ENCODE assay signal across 23 mouse cellular contexts in the genomic region with DNA sequence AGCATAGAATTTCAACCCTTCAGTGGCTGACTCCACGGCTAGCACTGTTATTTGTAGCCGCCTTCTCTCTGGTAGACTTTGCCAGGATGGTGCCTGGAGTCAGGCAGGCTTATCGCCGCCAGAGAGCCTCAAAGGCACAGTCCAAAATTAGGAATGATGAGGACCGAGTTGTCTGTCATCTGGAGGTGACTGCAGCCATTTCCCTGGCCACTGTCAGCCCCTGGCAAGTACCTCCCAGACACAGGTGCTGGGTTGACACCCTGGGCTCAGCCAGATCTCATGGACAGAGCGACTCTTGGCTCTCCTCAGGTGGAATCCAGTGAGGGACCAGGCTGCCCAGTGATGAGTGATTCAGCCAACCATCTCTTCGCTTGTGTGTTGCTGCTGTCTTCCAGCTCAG.
A peak's percentile ranks its signal among the peaks of the same experiment; 100 is the strongest.
DNase-seq lines count a peak whose midpoint lies in the region; ATAC-seq lines count a peak whose summit lies in the region.
"Had no signal": no experiment of that assay in that cellular context is flagged by ENCODE, and none has a peak within 500 bp of the region (broad histone marks: within the 10 kb centered on the region; RNA-seq: fewer than 3 reads in every experiment).

No protein-coding gene starts in this region.

- H3K4me2 ChIP-seq in heart, embryonic 11.5 days, result no peak overlapping the region
- no peak overlapping the region for H3K4me2 ChIP-seq in heart, embryonic 13.5 days
- H3K4me2 ChIP-seq in intestine, embryonic 16.5 days (ENCODE audit: low read depth, low read length), result no peak overlapping the region
- H3K4me2 ChIP-seq: forebrain, embryonic 15.5 days; hindbrain, embryonic 13.5 days; limb, embryonic 15.5 days; midbrain, embryonic 11.5 days had no signal

- intact Hi-C loops in gastrocnemius, postnatal 14 days (cut with DNase I; ENCODE audit: low total_unique reads), result loop anchor here (5.0 to 10.0 kb wide), 2 partner anchors 404 to 561 kb away; partner anchors contain the start of genes D3Ertd751e and Sclt1
- intact Hi-C loops in heart, postnatal 36 days (cut with DNase I), result loop anchor here (5.0 kb wide), 3 partner anchors 46 to 421 kb away; no protein-coding TSS in a partner anchor

- peak; percentile 30 to 46 for DNase-seq in heart, adult 9 months (ENCODE audit: low spot score in 2 of 2)
- peak; percentile 66 for DNase-seq in gastrocnemius, postnatal 14 days
- peak; percentile 8 to 26 for DNase-seq in heart, postnatal 36 days
- DNase-seq in spleen, adult 18-20 months, result no peak
- DNase-seq: adrenal gland, adult 8-10 months; B cell, adult 2 months; cerebellum, adult 11-12 months; cerebellum, postnatal 10 days; kidney, adult 2 months; layer of hippocampus, adult 9-11 months; left cerebral cortex, postnatal 4 days; thymus, postnatal 25 days had no signal

- peaks cover 11% of the 10 kb centered on the region; the same call in 1 of the 2 replicates for H3K4me1 ChIP-seq in heart, embryonic 11.5 days (ENCODE audit: control insufficient read depth, insufficient read depth, low read length)
- peaks cover 45% of the 10 kb centered on the region for H3K4me1 ChIP-seq in heart, embryonic 13.5 days
- H3K4me1 ChIP-seq in intestine, embryonic 16.5 days (ENCODE audit: control insufficient read depth, insufficient read depth, low read length), result peaks cover 5% of the 10 kb centered on the region; the same call in 1 of the 2 replicates

- WGBS in heart, embryonic 11.5 days (ENCODE audit: insufficient replicate concordance), result 48% methylated on average over 7 of the region's 7 CpGs
- WGBS in heart, embryonic 13.5 days, result 29% methylated on average over 7 of the region's 7 CpGs
- 79% methylated on average over 7 of the region's 7 CpGs for WGBS in intestine, embryonic 16.5 days

- no peak for ATAC-seq in heart, embryonic 11.5 days (replicated peaks; ENCODE audit: insufficient number of reproducible peaks, low FRiP score, low TSS enrichment)
- no peak for ATAC-seq in heart, embryonic 13.5 days (ENCODE audit: extremely low read depth, insufficient number of reproducible peaks, low FRiP score, low TSS enrichment)
- ATAC-seq in intestine, embryonic 16.5 days, result no peak
- ATAC-seq: activated CD4-positive, CD25-positive, alpha-beta regulatory T cell, adult 4 months; forebrain, embryonic 15.5 days; lung, postnatal 0 days had no signal

- H3K4me3 ChIP-seq in heart, embryonic 11.5 days (ENCODE audit: low read depth, low read length), result no peak overlapping the region
- no peak overlapping the region for H3K4me3 ChIP-seq in heart, embryonic 13.5 days
- no peak overlapping the region for H3K4me3 ChIP-seq in intestine, embryonic 16.5 days (ENCODE audit: low read length)
- H3K4me3 ChIP-seq: embryonic facial prominence, embryonic 10.5 days; forebrain, embryonic 15.5 days; hindbrain, embryonic 13.5 days; limb, embryonic 15.5 days had no signal

- H3K36me3 ChIP-seq in heart, embryonic 11.5 days (ENCODE audit: control insufficient read depth, insufficient read depth, low read length), result no peaks in the 10 kb centered on the region
- H3K36me3 ChIP-seq in heart, embryonic 13.5 days, result no peaks in the 10 kb centered on the region
- no peaks in the 10 kb centered on the region for H3K36me3 ChIP-seq in intestine, embryonic 16.5 days (ENCODE audit: control insufficient read depth, insufficient read depth, low read length)
- H3K36me3 ChIP-seq: embryonic facial prominence, embryonic 10.5 days; forebrain, embryonic 15.5 days; hindbrain, embryonic 13.5 days; limb, embryonic 15.5 days had no signal

- no peak overlapping the region for H3K27ac ChIP-seq in heart, embryonic 11.5 days (ENCODE audit: low read depth, low read length)
- peak overlapping the region; percentile 45 for H3K27ac ChIP-seq in heart, embryonic 13.5 days (replicated peaks)
- no peak overlapping the region for H3K27ac ChIP-seq in intestine, embryonic 16.5 days (ENCODE audit: low read length)
- H3K27ac ChIP-seq: embryonic facial prominence, embryonic 10.5 days; forebrain, embryonic 15.5 days; hindbrain, embryonic 13.5 days; kidney, postnatal 0 days; limb, embryonic 15.5 days had no signal

- no peaks in the 10 kb centered on the region for H3K9me3 ChIP-seq in heart, embryonic 11.5 days (replicated peaks; ENCODE audit: control insufficient read depth, low read length)
- no peaks in the 10 kb centered on the region for H3K9me3 ChIP-seq in heart, embryonic 13.5 days
- H3K9me3 ChIP-seq in intestine, embryonic 16.5 days (ENCODE audit: control insufficient read depth, low read length), result no peaks in the 10 kb centered on the region
- H3K9me3 ChIP-seq: embryonic facial prominence, embryonic 10.5 days; forebrain, embryonic 15.5 days; hindbrain, embryonic 13.5 days; limb, embryonic 15.5 days had no signal

- no peak overlapping the region for H3K9ac ChIP-seq in heart, embryonic 11.5 days (ENCODE audit: low read depth, low read length)
- H3K9ac ChIP-seq in heart, embryonic 13.5 days, result no peak overlapping the region
- no peak overlapping the region for H3K9ac ChIP-seq in intestine, embryonic 16.5 days (ENCODE audit: low read depth, low read length)
- H3K9ac ChIP-seq: forebrain, embryonic 15.5 days; hindbrain, embryonic 13.5 days; limb, embryonic 15.5 days had no signal

- H3K27me3 ChIP-seq in heart, embryonic 11.5 days (ENCODE audit: control insufficient read depth, insufficient read depth, low read length), result no peaks in the 10 kb centered on the region
- no peaks in the 10 kb centered on the region for H3K27me3 ChIP-seq in heart, embryonic 13.5 days (replicated peaks)
- H3K27me3 ChIP-seq in intestine, embryonic 16.5 days (replicated peaks; ENCODE audit: control insufficient read depth, insufficient read depth, low read length), result no peaks in the 10 kb centered on the region
- H3K27me3 ChIP-seq: forebrain, embryonic 15.5 days; hindbrain, embryonic 13.5 days had no signal

Comparison
In these comparisons a context has a peak if more than half of its experiments do, and no peak if none do; other contexts are left out.
1. DNase-seq: peak in heart, adult 9 months (2 of 2), gastrocnemius, postnatal 14 days (single experiment) and heart, postnatal 36 days (2 of 2); none in spleen, adult 18-20 months (0 of 2).